In the genomic region with DNA sequence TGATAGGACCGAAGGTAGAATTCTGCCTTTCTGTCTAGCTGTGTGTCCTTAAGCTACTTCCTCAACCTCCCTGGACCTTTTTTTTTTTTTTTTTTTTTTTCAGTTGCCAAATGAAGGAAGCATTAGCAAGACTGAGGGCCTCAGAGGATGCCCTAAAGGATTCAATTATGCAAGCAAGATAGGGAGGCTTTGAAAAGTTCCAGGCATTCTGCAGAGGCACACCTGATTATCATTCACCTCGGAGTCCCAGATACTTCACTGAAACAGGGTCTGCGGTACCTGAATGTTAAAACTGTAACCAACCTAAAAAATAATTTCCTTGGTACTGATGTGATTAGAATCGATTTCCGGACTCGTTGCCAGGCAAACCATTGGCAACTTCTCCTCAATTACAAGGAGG, we compare ENCODE assay signal across 9 mouse cellular contexts. TPM values are rescaled to one million over a fixed set of nuclear protein-coding genes. Genes with fewer than 3 reads are reported as not detected.
DNase-seq lines count a peak whose midpoint lies in the region; ATAC-seq and TF ChIP-seq lines count a peak whose summit lies in the region.
"Had no signal": no experiment of that assay in that cellular context is flagged by ENCODE, and none has a peak within 500 bp of the region (broad histone marks: within the 10 kb centered on the region; RNA-seq: fewer than 3 reads in every experiment).

No protein-coding gene starts in this region.

- peak overlapping the region; percentile 62 for H3K4me2 ChIP-seq in heart, embryonic 11.5 days
- H3K4me2 ChIP-seq in stomach, embryonic 14.5 days (replicated peaks; ENCODE audit: low read depth, low read length): 0 out of 2 replicates have a peak overlapping the region, but pooled peaks have one; percentile 2
- no peak overlapping the region for H3K4me2 ChIP-seq in stomach, postnatal 0 days (replicated peaks; ENCODE audit: low read depth)
- H3K4me2 ChIP-seq in limb, embryonic 14.5 days (replicated peaks; ENCODE audit: low read depth, low read length, severe bottlenecking): 0 out of 2 replicates have a peak overlapping the region, but pooled peaks have one; percentile 7

- no peak for ATAC-seq in heart, embryonic 11.5 days (replicated peaks; ENCODE audit: insufficient number of reproducible peaks, low FRiP score, low TSS enrichment)
- ATAC-seq in stomach, embryonic 14.5 days (ENCODE audit: insufficient number of reproducible peaks, insufficient read depth, low FRiP score, low read depth): no peak
- no peak for ATAC-seq in stomach, postnatal 0 days (ENCODE audit: low FRiP score, low TSS enrichment)
- no peak for ATAC-seq in limb, embryonic 14.5 days (ENCODE audit: low FRiP score, low read depth)

- H3K4me3 ChIP-seq in heart, embryonic 11.5 days (ENCODE audit: low read depth, low read length): peak overlapping the region; percentile 25
- no peak overlapping the region for H3K4me3 ChIP-seq in stomach, embryonic 14.5 days (ENCODE audit: low read depth, low read length)
- H3K4me3 ChIP-seq in stomach, postnatal 0 days (ENCODE audit: low read depth, low read length): no peak overlapping the region
- H3K4me3 ChIP-seq in limb, embryonic 14.5 days (replicated peaks; ENCODE audit: low read length): no peak overlapping the region
- no peak overlapping the region for H3K4me3 ChIP-seq in gastrocnemius, adult 2 months

- no peaks in the 10 kb centered on the region for H3K9me3 ChIP-seq in heart, embryonic 11.5 days (replicated peaks; ENCODE audit: control insufficient read depth, low read length)
- H3K9me3 ChIP-seq in stomach, embryonic 14.5 days (ENCODE audit: control insufficient read depth, low read depth, low read length): no peaks in the 10 kb centered on the region
- H3K9me3 ChIP-seq in stomach, postnatal 0 days (ENCODE audit: control insufficient read depth, low read length): no peaks in the 10 kb centered on the region
- no peaks in the 10 kb centered on the region for H3K9me3 ChIP-seq in limb, embryonic 14.5 days (ENCODE audit: control insufficient read depth, low read length)

- 0 out of 2 replicates have a peak overlapping the region, but pooled peaks have one; percentile 3 for H3K9ac ChIP-seq in heart, embryonic 11.5 days (ENCODE audit: low read depth, low read length)
- H3K9ac ChIP-seq in stomach, embryonic 14.5 days (replicated peaks; ENCODE audit: low read depth, low read length): no peak overlapping the region
- H3K9ac ChIP-seq in stomach, postnatal 0 days (ENCODE audit: low read length): no peak overlapping the region
- no peak overlapping the region for H3K9ac ChIP-seq in limb, embryonic 14.5 days (ENCODE audit: low read depth, low read length, severe bottlenecking)

- no peak for TF ChIP-seq CTCF in stomach, postnatal 0 days (IDR thresholded peaks at IDR 0.05; ENCODE audit: low read depth)
- TF ChIP-seq CTCF in gastrocnemius, adult 2 months (IDR thresholded peaks at IDR 0.05): no peak

- H3K27ac ChIP-seq in heart, embryonic 11.5 days (ENCODE audit: low read depth, low read length): no peak overlapping the region
- no peak overlapping the region for H3K27ac ChIP-seq in stomach, embryonic 14.5 days (ENCODE audit: low read length)
- H3K27ac ChIP-seq in stomach, postnatal 0 days (replicated peaks): no peak overlapping the region
- no peak overlapping the region for H3K27ac ChIP-seq in limb, embryonic 14.5 days (replicated peaks; ENCODE audit: low read depth, low read length)
- H3K27ac ChIP-seq in gastrocnemius, adult 2 months: no peak overlapping the region

- TF ChIP-seq POLR2A in limb, embryonic 14.5 days (IDR thresholded peaks at IDR 0.05; ENCODE audit: borderline replicate concordance, extremely low read depth, insufficient read depth, insufficient read length): no peak

- intact Hi-C loops in gastrocnemius, adult 2 months (cut with DNase I): no loop called here

- TF ChIP-seq EP300 in stomach, postnatal 0 days (optimal IDR thresholded peaks at IDR 0.05): no peak

- H3K4me1 ChIP-seq in heart, embryonic 11.5 days (ENCODE audit: control insufficient read depth, insufficient read depth, low read length): no peaks in the 10 kb centered on the region
- no peaks in the 10 kb centered on the region for H3K4me1 ChIP-seq in stomach, embryonic 14.5 days (ENCODE audit: control insufficient read depth, insufficient read depth, low read length)
- no peaks in the 10 kb centered on the region for H3K4me1 ChIP-seq in stomach, postnatal 0 days (replicated peaks; ENCODE audit: control insufficient read depth, insufficient read depth)
- H3K4me1 ChIP-seq in limb, embryonic 14.5 days (ENCODE audit: control insufficient read depth, insufficient read depth, low read length): no peaks in the 10 kb centered on the region

- 19% methylated on average over 6 of the region's 6 CpGs for WGBS in heart, embryonic 11.5 days (ENCODE audit: insufficient replicate concordance)
- WGBS in stomach, embryonic 14.5 days: 25% methylated on average over 6 of the region's 6 CpGs
- WGBS in stomach, postnatal 0 days: 27% methylated on average over 6 of the region's 6 CpGs
- 18% methylated on average over 6 of the region's 6 CpGs for WGBS in limb, embryonic 14.5 days

- no peak for DNase-seq in heart, adult 18-20 months
- no peak for DNase-seq in stomach, postnatal 0 days (ENCODE audit: low spot score)
- no peak for DNase-seq in limb, embryonic 14.5 days (ENCODE audit: low spot score)
- no peak for DNase-seq in gastrocnemius, adult 2 months
- DNase-seq in frontal cortex, postnatal 14 days (ENCODE audit: low spot score in 2 of 2): no peak
- DNase-seq in cerebellum, adult 8-10 months: no peak
- DNase-seq: B cell, adult 2 months had no signal

- H3K27me3 ChIP-seq in heart, embryonic 11.5 days (ENCODE audit: control insufficient read depth, insufficient read depth, low read length): no peaks in the 10 kb centered on the region
- H3K27me3 ChIP-seq in stomach, embryonic 14.5 days (ENCODE audit: control insufficient read depth, insufficient read depth, low read length): no peaks in the 10 kb centered on the region
- no peaks in the 10 kb centered on the region for H3K27me3 ChIP-seq in stomach, postnatal 0 days (ENCODE audit: control insufficient read depth, insufficient read depth, low read length)
- H3K27me3 ChIP-seq in limb, embryonic 14.5 days (ENCODE audit: control insufficient read depth, insufficient read depth, low read length): no peaks in the 10 kb centered on the region; the same call in 1 of the 2 replicates

- no peaks in the 10 kb centered on the region for H3K36me3 ChIP-seq in heart, embryonic 11.5 days (ENCODE audit: control insufficient read depth, insufficient read depth, low read length)
- H3K36me3 ChIP-seq in stomach, embryonic 14.5 days (ENCODE audit: control insufficient read depth, insufficient read depth, low read length): no peaks in the 10 kb centered on the region
- no peaks in the 10 kb centered on the region for H3K36me3 ChIP-seq in stomach, postnatal 0 days (ENCODE audit: control insufficient read depth, insufficient read depth, low read length)
- no peaks in the 10 kb centered on the region for H3K36me3 ChIP-seq in limb, embryonic 14.5 days (ENCODE audit: control insufficient read depth, insufficient read depth, low read length)

RNA-seq across cellular contexts. Expression of gene Scg2, which starts 10.0 kb away (rescaled TPM):
- 0.44 and 0.45 TPM in 2 replicates for polyA plus RNA-seq in heart, embryonic 11.5 days (2014; fragmentation: Nextera tagmentation; extraction: Ambion mirVana)
- total RNA-seq in heart, adult 18-20 months (2021): not detected
- polyA plus RNA-seq in stomach, embryonic 14.5 days (2014; fragmentation: Nextera tagmentation; extraction: Ambion mirVana): 3.2 and 3.6 TPM in 2 replicates
- polyA plus RNA-seq in stomach, postnatal 0 days (2015; fragmentation: Nextera tagmentation; extraction: Ambion mirVana): 9.3 and 10.0 TPM in 2 replicates
- polyA plus RNA-seq in limb, embryonic 14.5 days (2012; rRNA removed): 0.72 and 0.74 TPM in 2 replicates
- 1.1 and 1.5 TPM in 2 replicates for polyA plus RNA-seq in limb, embryonic 14.5 days (2014; fragmentation: Nextera tagmentation; extraction: Ambion mirVana)
- not detected for total RNA-seq in gastrocnemius, adult 2 months (2021)
